Mouse (Mus musculus): Measurements from ENCODE around the gene Itpka.
"Not testable (repeated sequence)": the region's sequence is repeated elsewhere in the genome, so short reads cannot be mapped to it uniquely, and the experiment has no call there.

The Itpka gene

GRCm38 (mm10) chr2:119741581-119742411 lies at the start of gene Itpka:
TSS of gene Itpka (plus strand) at chr2:119742337.
- DNase-seq = peak; percentile 62

- no peak for DNase-seq
Measured at GRCm38 (mm10) chr2:119694826-119695225, 47.3 kb upstream of the Itpka start.

- no peak for DNase-seq
Measured at GRCm38 (mm10) chr2:119696111-119696510, 46.0 kb upstream of the Itpka start.

GRCm38 (mm10) chr2:119698472-119698871 lies 43.7 kb upstream of the Itpka start:
- no peak for DNase-seq

- DNase-seq = no peak
Measured at GRCm38 (mm10) chr2:119699962-119700361, 42.2 kb upstream of the Itpka start.

GRCm38 (mm10) chr2:119703171-119703570 lies 39.0 kb upstream of the Itpka start:
- DNase-seq = no peak

- DNase-seq = no peak
Measured at GRCm38 (mm10) chr2:119707676-119708075, 34.5 kb upstream of the Itpka start.

- DNase-seq = no peak
Measured at GRCm38 (mm10) chr2:119710011-119710410, 32.1 kb upstream of the Itpka start.

- DNase-seq = not testable (repeated sequence)
Measured at GRCm38 (mm10) chr2:119715868-119716267, 26.3 kb upstream of the Itpka start.

GRCm38 (mm10) chr2:119721070-119721469 lies 21.1 kb upstream of the Itpka start:
- DNase-seq = no peak

- DNase-seq = no peak
Measured at GRCm38 (mm10) chr2:119727762-119728416, 14.2 kb upstream of the Itpka start.

GRCm38 (mm10) chr2:119730735-119731134 lies 11.4 kb upstream of the Itpka start:
- no peak for DNase-seq

- DNase-seq = no peak
Measured at GRCm38 (mm10) chr2:119737124-119737523, 5.0 kb upstream of the Itpka start.

GRCm38 (mm10) chr2:119740567-119740966 lies 1.6 kb upstream of the Itpka start:
- DNase-seq = no peak

- peak; percentile 21 for DNase-seq
Measured at GRCm38 (mm10) chr2:119742461-119743175, 481 bp downstream of the Itpka start.

- DNase-seq = no peak
Measured at GRCm38 (mm10) chr2:119743176-119743807, 1.2 kb downstream of the Itpka start.

- DNase-seq = peak; percentile 28
Measured at GRCm38 (mm10) chr2:119743808-119744162, 1.6 kb downstream of the Itpka start.

- peak; percentile 24 for DNase-seq
Measured at GRCm38 (mm10) chr2:119744163-119745111, 2.3 kb downstream of the Itpka start.

- peak; percentile 24 for DNase-seq
Measured at GRCm38 (mm10) chr2:119745281-119745680, 3.1 kb downstream of the Itpka start.

GRCm38 (mm10) chr2:119747554-119747953 lies 5.4 kb downstream of the Itpka start:
- DNase-seq = no peak

- no peak for DNase-seq
Measured at GRCm38 (mm10) chr2:119749260-119749659, 7.1 kb downstream of the Itpka start.

- no peak for DNase-seq
Measured at GRCm38 (mm10) chr2:119757601-119758100, 15.5 kb downstream of the Itpka start.

Data from lung, postnatal 14 days (tissue).